Mouse (Mus musculus) cerebellum, postnatal 14 days (tissue): ENCODE measurements around the gene Ccdc40.
A peak's percentile ranks its signal among the peaks of the same experiment; 100 is the strongest.

ENCODE experiments used
- DNase-seq, 2 experiments: peaks; one replicate each; pipeline ENCODE4 v3.0.0; 2021; ENCODE audit warnings: mixed read lengths in 2 of 2

The Ccdc40 gene

GRCm38 (mm10) chr11:119228091-119228781 lies at the start of gene Ccdc40, which contains the start of gene Tbc1d16:
Ccdc40 (plus strand) TSS chr11:119228572.
Tbc1d16 (minus strand) TSS chr11:119228499.
- DNase-seq = peak; percentile 79 to 84

- no peak for DNase-seq
Measured at GRCm38 (mm10) chr11:119180824-119181582, 47.4 kb upstream of the Ccdc40 start.

- peak; percentile 46 to 59 for DNase-seq
Measured at GRCm38 (mm10) chr11:119181861-119182395, 46.4 kb upstream of the Ccdc40 start.

GRCm38 (mm10) chr11:119183684-119184310 lies 44.6 kb upstream of the Ccdc40 start:
- DNase-seq = no peak

- DNase-seq = no peak
Measured at GRCm38 (mm10) chr11:119186381-119186780, 42.0 kb upstream of the Ccdc40 start.

GRCm38 (mm10) chr11:119186989-119187799 lies 41.2 kb upstream of the Ccdc40 start:
- DNase-seq = peak; percentile 87 to 93

GRCm38 (mm10) chr11:119187800-119188197 lies 40.6 kb upstream of the Ccdc40 start:
- no peak for DNase-seq

GRCm38 (mm10) chr11:119188389-119188788 lies 40.0 kb upstream of the Ccdc40 start:
- DNase-seq = peak in 1 of 2 experiments; percentile 56

- no peak for DNase-seq
Measured at GRCm38 (mm10) chr11:119189319-119189718, 39.1 kb upstream of the Ccdc40 start.

- DNase-seq = peak; percentile 79 to 83
Measured at GRCm38 (mm10) chr11:119190498-119190897, 37.9 kb upstream of the Ccdc40 start.

GRCm38 (mm10) chr11:119191606-119192081 lies 36.7 kb upstream of the Ccdc40 start:
- DNase-seq = no peak

GRCm38 (mm10) chr11:119192176-119192575 lies 36.2 kb upstream of the Ccdc40 start:
- no peak for DNase-seq

GRCm38 (mm10) chr11:119192605-119193004 lies 35.8 kb upstream of the Ccdc40 start:
- no peak for DNase-seq

GRCm38 (mm10) chr11:119197618-119198563 lies 30.5 kb upstream of the Ccdc40 start:
- DNase-seq = peak; percentile 91 to 95

GRCm38 (mm10) chr11:119198564-119199232 lies 29.7 kb upstream of the Ccdc40 start:
- DNase-seq = peak; percentile 76 to 80

- peak in 1 of 2 experiments; percentile 59 for DNase-seq
Measured at GRCm38 (mm10) chr11:119199233-119199601, 29.2 kb upstream of the Ccdc40 start.

- peak; percentile 72 to 74 for DNase-seq
Measured at GRCm38 (mm10) chr11:119203423-119203822, 24.9 kb upstream of the Ccdc40 start.

GRCm38 (mm10) chr11:119205738-119206137 lies 22.6 kb upstream of the Ccdc40 start:
- DNase-seq = peak in 1 of 2 experiments; percentile 47

GRCm38 (mm10) chr11:119206562-119206961 lies 21.8 kb upstream of the Ccdc40 start:
- DNase-seq = peak; percentile 91 to 92

- peak in 1 of 2 experiments; percentile 48 for DNase-seq
Measured at GRCm38 (mm10) chr11:119207986-119208385, 20.4 kb upstream of the Ccdc40 start.
